Mouse (Mus musculus): ENCODE measurements around the gene Taar8a. TPM values are rescaled to one million over a fixed set of nuclear protein-coding genes. Genes with fewer than 3 reads are reported as not detected.
"Not testable (repeated sequence)": the region's sequence is repeated elsewhere in the genome, so short reads cannot be mapped to it uniquely, and the experiment has no call there.

The Taar8a gene
- polyA plus RNA-seq, 1 experiment from 2014 or later, result not detected

GRCm38 (mm10) chr10:24087168-24087567 is 10.9 kb downstream of the Taar8a start:
- ATAC-seq (ENCODE audit: insufficient number of reproducible peaks, low FRiP score), result no peak
- H3K27ac ChIP-seq (ENCODE audit: poor library complexity, severe bottlenecking), result no peak overlapping the region

DNA sequence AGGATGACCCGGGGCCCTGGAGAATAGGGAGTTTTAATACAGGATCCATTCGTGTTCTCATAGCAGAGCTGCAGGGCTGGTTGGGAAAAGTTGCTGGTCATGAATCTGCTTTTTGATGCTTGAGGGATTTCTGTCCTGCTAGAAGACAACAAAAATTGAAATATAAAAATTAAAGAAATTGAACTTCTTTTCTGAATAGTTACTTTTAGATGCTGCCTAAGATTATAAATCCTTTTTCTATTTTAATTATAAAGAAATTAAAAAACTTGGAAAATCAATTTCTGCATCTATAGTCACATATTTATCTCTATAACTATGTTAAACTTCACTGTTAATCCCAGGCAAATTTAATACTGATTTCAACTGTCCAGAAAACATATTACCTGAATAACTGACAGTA is 15.9 kb downstream of the Taar8a start, which contains the start of gene Taar8b:
TSS of gene Taar8b (minus strand) at position 101 of the 400 bp plus-strand sequence.
- ATAC-seq (ENCODE audit: insufficient number of reproducible peaks, low FRiP score), result no peak
- H3K9me3 ChIP-seq (replicated peaks), result no peaks in the 10 kb centered on the region

More at GRCm38 (mm10) chr10:24087168-24087567, 10.9 kb downstream of the Taar8a start:
- Histone ChIP-seq H3K4me2 (no peak overlapping the region), H3K4me1 (replicated peaks) (no peaks in the 10 kb centered on the region), H3K36me3 (no peaks in the 10 kb centered on the region), H3K27me3 (replicated peaks) (no peaks in the 10 kb centered on the region), H3K9ac (no peak overlapping the region), H3K9me3 (replicated peaks) (no peaks in the 10 kb centered on the region), H3K4me3 (no peak overlapping the region)
- WGBS, result 80% methylated on average over 2 of the region's 2 CpGs

GRCm38 (mm10) chr10:24097010-24097409 is 20.7 kb downstream of the Taar8a start:
- ATAC-seq (ENCODE audit: insufficient number of reproducible peaks, low FRiP score); H3K4me3 ChIP-seq; H3K4me1 ChIP-seq (replicated peaks); H3K9ac ChIP-seq; H3K4me2 ChIP-seq; H3K27me3 ChIP-seq (replicated peaks); H3K36me3 ChIP-seq; H3K27ac ChIP-seq (ENCODE audit: poor library complexity, severe bottlenecking); H3K9me3 ChIP-seq (replicated peaks): not testable (repeated sequence)
- WGBS, result 60% methylated on average over 2 of the region's 2 CpGs

More for the DNA sequence above, 15.9 kb downstream of the Taar8a start, which contains the start of gene Taar8b:
- Histone ChIP-seq H3K9ac (no peak within 1 kb of the TSS), H3K27ac (ENCODE audit: poor library complexity, severe bottlenecking) (no peak within 1 kb of the TSS), H3K27me3 (replicated peaks) (no peaks in the 10 kb centered on the region), H3K4me3 (no peak within 1 kb of the TSS), H3K4me1 (replicated peaks) (no peaks in the 10 kb centered on the region), H3K36me3 (no peaks in the 10 kb centered on the region), H3K4me2 (no peak within 1 kb of the TSS)
- WGBS, result 66% methylated on average over 2 of the region's 2 CpGs

- WGBS, result 68% methylated on average over 1 of the region's 3 CpGs
- not testable (repeated sequence) for H3K4me3 ChIP-seq; H3K27me3 ChIP-seq (replicated peaks); H3K9me3 ChIP-seq (replicated peaks); H3K4me1 ChIP-seq (replicated peaks); H3K36me3 ChIP-seq; ATAC-seq (ENCODE audit: insufficient number of reproducible peaks, low FRiP score); H3K27ac ChIP-seq (ENCODE audit: poor library complexity, severe bottlenecking); H3K9ac ChIP-seq; H3K4me2 ChIP-seq
These were observed 25.5 kb downstream of the Taar8a start, which contains the start of gene Taar8c for GRCm38 (mm10) chr10:24101812-24102211. Taar8c (minus strand) TSS chr10:24101912.

DNA sequence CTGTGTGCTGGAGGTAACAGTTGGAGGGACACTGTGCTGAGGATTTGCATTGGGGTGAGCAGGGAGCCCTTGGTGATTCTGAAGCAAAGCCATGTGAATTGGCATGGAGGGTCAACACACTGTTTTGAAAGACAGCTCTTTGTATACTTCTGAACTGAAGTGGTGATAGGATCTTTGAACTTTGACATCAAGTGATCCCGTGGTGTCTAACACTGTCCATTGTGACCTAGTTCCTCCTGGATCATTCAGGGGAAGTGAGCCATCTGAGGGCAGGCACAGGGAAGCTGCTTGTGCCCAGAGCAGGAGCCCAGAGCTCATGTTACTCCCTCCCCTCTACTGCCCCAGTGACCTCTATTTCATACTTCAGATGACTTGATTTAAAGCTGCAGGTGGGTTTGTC is 27.0 kb downstream of the Taar8a start:
- not testable (repeated sequence) for H3K36me3 ChIP-seq; H3K4me2 ChIP-seq; H3K9me3 ChIP-seq (replicated peaks); H3K27me3 ChIP-seq (replicated peaks); ATAC-seq (ENCODE audit: insufficient number of reproducible peaks, low FRiP score); H3K9ac ChIP-seq; H3K4me1 ChIP-seq (replicated peaks); H3K4me3 ChIP-seq; H3K27ac ChIP-seq (ENCODE audit: poor library complexity, severe bottlenecking)
- WGBS, result 39% methylated on average over 1 of the region's 1 CpGs

DNA sequence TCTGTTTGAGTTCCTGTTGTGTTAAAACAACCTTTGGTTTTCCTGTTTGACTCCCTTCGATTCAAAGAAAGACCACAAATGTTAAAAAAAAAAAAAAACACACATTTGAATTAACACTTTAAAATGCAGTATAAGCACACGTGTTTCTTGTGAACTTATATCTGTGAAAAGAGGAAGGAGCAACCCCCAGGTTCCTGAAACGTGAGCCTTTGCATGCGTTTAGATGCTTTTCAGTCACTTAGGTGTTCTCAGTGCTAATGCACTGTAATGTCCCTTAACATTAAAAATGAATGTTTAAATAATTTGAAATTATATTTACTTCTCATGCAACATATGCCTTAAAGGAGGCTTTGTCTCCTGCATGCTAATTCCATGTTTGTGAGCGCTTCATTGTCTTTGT is 31.4 kb downstream of the Taar8a start:
- Histone ChIP-seq H3K9me3 (replicated peaks) (no peaks in the 10 kb centered on the region), H3K4me1 (replicated peaks) (no peaks in the 10 kb centered on the region), H3K27me3 (replicated peaks) (no peaks in the 10 kb centered on the region), H3K9ac (no peak overlapping the region), H3K4me2 (no peak overlapping the region), H3K36me3 (no peaks in the 10 kb centered on the region), H3K27ac (ENCODE audit: poor library complexity, severe bottlenecking) (no peak overlapping the region), H3K4me3 (no peak overlapping the region)
- no peak for ATAC-seq (ENCODE audit: insufficient number of reproducible peaks, low FRiP score)
- WGBS, result 63% methylated on average over 5 of the region's 5 CpGs

DNA sequence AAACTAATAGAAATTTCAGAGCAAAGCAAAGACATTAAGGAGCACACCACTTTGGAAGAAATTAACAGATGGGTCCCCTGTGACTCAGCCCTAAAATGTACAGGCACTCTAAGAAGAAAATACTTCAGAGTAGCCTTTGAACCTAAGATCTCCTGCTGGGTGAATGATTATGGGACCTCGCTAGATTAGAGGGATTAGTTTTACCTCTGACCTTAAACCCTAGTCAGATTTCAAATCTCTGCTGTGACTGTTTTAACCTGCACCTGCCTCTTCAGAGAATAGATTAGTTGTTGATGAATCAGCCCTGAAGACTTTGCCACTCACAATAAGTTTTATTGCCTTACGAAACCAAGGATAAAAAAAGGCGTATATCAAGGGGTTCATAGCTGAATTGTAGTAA is 31.9 kb downstream of the Taar8a start:
- Histone ChIP-seq H3K4me1 (replicated peaks) (no peaks in the 10 kb centered on the region), H3K4me2 (no peak overlapping the region), H3K27ac (ENCODE audit: poor library complexity, severe bottlenecking) (no peak overlapping the region), H3K9ac (no peak overlapping the region), H3K9me3 (replicated peaks) (no peaks in the 10 kb centered on the region), H3K4me3 (no peak overlapping the region), H3K27me3 (replicated peaks) (no peaks in the 10 kb centered on the region), H3K36me3 (no peaks in the 10 kb centered on the region)
- no peak for ATAC-seq (ENCODE audit: insufficient number of reproducible peaks, low FRiP score)
- 69% methylated on average over 3 of the region's 3 CpGs for WGBS

- not testable (repeated sequence) for H3K4me3 ChIP-seq; H3K9ac ChIP-seq; H3K4me2 ChIP-seq; H3K36me3 ChIP-seq; H3K9me3 ChIP-seq (replicated peaks); H3K27ac ChIP-seq (ENCODE audit: poor library complexity, severe bottlenecking); ATAC-seq (ENCODE audit: insufficient number of reproducible peaks, low FRiP score); H3K4me1 ChIP-seq (replicated peaks); H3K27me3 ChIP-seq (replicated peaks)
- WGBS, result 76% methylated on average over 8 of the region's 8 CpGs
These were observed 33.1 kb downstream of the Taar8a start, which contains the start of gene Taar9 for GRCm38 (mm10) chr10:24109434-24109833. Taar9 (minus strand) TSS chr10:24109534.

- 45% methylated on average over 6 of the region's 6 CpGs for WGBS
- no peaks in the 10 kb centered on the region for H3K27me3 ChIP-seq (replicated peaks)
These were observed 34.9 kb downstream of the Taar8a start for GRCm38 (mm10) chr10:24111116-24111778.

More at GRCm38 (mm10) chr10:24111116-24111778, 34.9 kb downstream of the Taar8a start:
- no peaks in the 10 kb centered on the region for H3K4me1 ChIP-seq (replicated peaks)
- H3K9me3 ChIP-seq (replicated peaks), result peaks cover 13% of the 10 kb centered on the region
- ATAC-seq (ENCODE audit: insufficient number of reproducible peaks, low FRiP score), result no peak
- no peak overlapping the region for H3K27ac ChIP-seq (ENCODE audit: poor library complexity, severe bottlenecking)
- no peak overlapping the region for H3K9ac ChIP-seq
- H3K4me3 ChIP-seq, result no peak overlapping the region
- no peaks in the 10 kb centered on the region for H3K36me3 ChIP-seq
- no peak overlapping the region for H3K4me2 ChIP-seq

Other genes with a start within 250 kb of the Taar8a start
- not detected in 2 replicates for gene Vnn3, start 225.0 kb upstream of the Taar8a start, polyA plus RNA-seq (2016; fragmentation: Nextera tagmentation; extraction: Ambion mirVana)
- 6.9 and 7.0 TPM in 2 replicates for gene Vnn1, start 181.8 kb upstream of the Taar8a start, polyA plus RNA-seq (2016; fragmentation: Nextera tagmentation; extraction: Ambion mirVana)
- gene Taar1, start 156.1 kb upstream of the Taar8a start, polyA plus RNA-seq (2016; fragmentation: Nextera tagmentation; extraction: Ambion mirVana), result not detected in 2 replicates
- gene Taar2, start 137.9 kb upstream of the Taar8a start, polyA plus RNA-seq (2016; fragmentation: Nextera tagmentation; extraction: Ambion mirVana), result not detected in 2 replicates
- not detected in 2 replicates for gene Taar3, start 126.9 kb upstream of the Taar8a start, polyA plus RNA-seq (2016; fragmentation: Nextera tagmentation; extraction: Ambion mirVana)
- not detected in 2 replicates for gene Taar4, start 116.0 kb upstream of the Taar8a start, polyA plus RNA-seq (2016; fragmentation: Nextera tagmentation; extraction: Ambion mirVana)
- not detected in 2 replicates for gene Taar5, start 105.8 kb upstream of the Taar8a start, polyA plus RNA-seq (2016; fragmentation: Nextera tagmentation; extraction: Ambion mirVana)
- not detected in 2 replicates for gene Taar6, start 90.9 kb upstream of the Taar8a start, polyA plus RNA-seq (2016; fragmentation: Nextera tagmentation; extraction: Ambion mirVana)
- not detected in 2 replicates for gene Taar7a, start 83.0 kb upstream of the Taar8a start, polyA plus RNA-seq (2016; fragmentation: Nextera tagmentation; extraction: Ambion mirVana)
- not detected in 2 replicates for gene Taar7b, start 76.6 kb upstream of the Taar8a start, polyA plus RNA-seq (2016; fragmentation: Nextera tagmentation; extraction: Ambion mirVana)
- not detected in 2 replicates for gene Taar7d, start 49.3 kb upstream of the Taar8a start, polyA plus RNA-seq (2016; fragmentation: Nextera tagmentation; extraction: Ambion mirVana)
- not detected in 2 replicates for gene Taar7e, start 38.9 kb upstream of the Taar8a start, polyA plus RNA-seq (2016; fragmentation: Nextera tagmentation; extraction: Ambion mirVana)
- not detected in 2 replicates for gene Taar7f, start 27.0 kb upstream of the Taar8a start, polyA plus RNA-seq (2016; fragmentation: Nextera tagmentation; extraction: Ambion mirVana)
- gene Taar8b, start 15.8 kb downstream of the Taar8a start, polyA plus RNA-seq (2016; fragmentation: Nextera tagmentation; extraction: Ambion mirVana), result not detected in 2 replicates
- gene Taar8c, start 25.4 kb downstream of the Taar8a start, polyA plus RNA-seq (2016; fragmentation: Nextera tagmentation; extraction: Ambion mirVana), result not detected in 2 replicates
- not detected in 2 replicates for gene Taar9, start 33.0 kb downstream of the Taar8a start, polyA plus RNA-seq (2016; fragmentation: Nextera tagmentation; extraction: Ambion mirVana)
- gene Stx7, start 72.8 kb downstream of the Taar8a start, polyA plus RNA-seq (2016; fragmentation: Nextera tagmentation; extraction: Ambion mirVana), result 86.9 and 92.5 TPM in 2 replicates
- gene Moxd1, start 147.0 kb downstream of the Taar8a start, polyA plus RNA-seq (2016; fragmentation: Nextera tagmentation; extraction: Ambion mirVana), result 2.7 TPM in 2 replicates

All from heart, embryonic 12.5 days (tissue).